Mouse (Mus musculus) thymus, adult 18-20 months (tissue): ENCODE results near the gene Gm10959.

Experiments used
- DNase-seq, 2 experiments: peaks; one replicate each; pipeline ENCODE4 v3.0.0; 2022; ENCODE audit warnings: mixed read lengths in 2 of 2

Gene Gm10959

DNA sequence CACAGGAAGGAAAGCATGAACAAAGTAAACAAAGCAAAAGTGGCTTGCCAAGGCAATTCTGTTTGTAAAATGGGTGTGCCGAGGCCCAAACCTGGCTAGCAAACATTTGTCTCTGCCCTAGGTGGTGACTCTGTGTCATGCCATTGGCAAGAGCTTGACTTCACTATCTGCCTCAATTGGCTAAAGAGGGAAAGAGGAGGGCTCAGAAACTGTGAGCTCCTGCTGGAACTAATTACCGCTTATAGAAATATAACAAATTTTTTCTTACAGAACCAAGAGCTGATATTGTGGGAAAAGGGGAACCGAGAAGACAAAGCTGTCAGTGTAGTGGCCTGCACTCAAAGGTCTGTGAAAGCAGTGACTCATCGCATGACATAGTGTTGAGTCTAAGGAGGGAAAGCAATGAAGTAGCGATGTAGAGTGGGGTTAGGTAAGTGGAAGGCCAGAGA, 30.8 kb downstream of the Gm10959 start:
- no peak for DNase-seq

DNA sequence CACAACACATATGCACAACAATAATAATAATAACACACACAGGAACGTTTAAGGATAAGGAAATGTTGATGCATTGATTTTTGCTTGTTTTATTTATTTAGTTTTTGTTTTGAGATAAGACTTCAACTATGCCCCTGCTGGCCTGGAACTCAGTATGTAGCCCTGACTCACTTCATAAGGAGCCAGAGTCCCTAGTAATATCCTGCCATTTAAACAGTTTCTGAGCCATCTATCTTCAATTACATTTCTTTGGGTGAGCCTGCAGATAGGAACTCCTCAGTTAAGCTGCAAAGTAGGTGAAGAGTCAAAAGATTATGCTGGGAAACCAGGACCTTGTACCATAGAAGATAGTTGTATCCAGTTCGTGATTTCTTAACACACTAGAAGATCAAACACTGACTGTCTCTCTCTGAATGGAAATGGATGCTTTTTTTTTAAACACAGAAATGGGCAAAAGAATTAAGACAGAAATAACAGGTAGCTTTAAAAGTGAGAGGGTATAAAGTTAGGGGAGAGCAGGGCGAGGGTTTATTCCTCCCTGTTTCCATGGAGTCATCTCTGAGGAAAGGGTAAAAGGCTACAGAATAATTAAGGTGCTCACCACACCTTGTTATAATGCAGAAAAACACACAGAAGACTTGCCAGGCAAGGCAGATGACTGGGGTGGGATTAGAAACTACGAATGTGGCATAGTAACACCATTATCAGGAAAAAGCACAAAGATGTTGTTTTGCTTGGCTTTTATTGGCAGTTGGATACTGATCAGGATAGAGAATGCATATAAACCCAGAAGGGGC, 31.5 kb downstream of the Gm10959 start:
- DNase-seq: no peak

DNA sequence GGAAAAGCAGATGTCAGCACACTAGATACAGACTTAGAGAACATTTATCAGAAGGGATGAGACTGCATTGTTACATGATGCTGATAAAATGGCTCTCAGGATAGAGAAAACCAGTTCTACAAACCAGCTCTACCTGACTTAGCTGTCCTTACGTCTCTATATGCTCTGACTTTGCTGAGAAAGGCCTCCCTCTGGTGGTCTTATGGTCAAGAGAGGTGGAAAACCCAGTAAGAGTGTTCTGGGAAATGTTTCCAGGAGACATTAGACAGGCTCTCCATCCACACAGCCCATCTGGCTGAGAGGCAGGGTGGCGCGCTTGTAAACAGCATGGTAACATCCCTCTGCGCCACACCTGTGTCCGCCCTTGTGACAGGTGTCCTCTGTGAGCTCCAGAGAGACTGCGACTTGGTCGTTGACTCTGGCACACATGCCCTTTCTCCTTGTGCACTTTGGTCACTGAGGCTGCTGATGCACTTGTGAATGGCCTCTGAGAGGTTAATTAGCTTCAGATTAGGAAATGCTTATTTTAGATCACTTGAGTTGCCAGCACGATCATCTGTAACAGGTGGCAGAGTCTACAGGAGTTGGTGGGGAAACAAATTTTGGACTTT, 40.4 kb downstream of the Gm10959 start:
- no peak for DNase-seq

DNA sequence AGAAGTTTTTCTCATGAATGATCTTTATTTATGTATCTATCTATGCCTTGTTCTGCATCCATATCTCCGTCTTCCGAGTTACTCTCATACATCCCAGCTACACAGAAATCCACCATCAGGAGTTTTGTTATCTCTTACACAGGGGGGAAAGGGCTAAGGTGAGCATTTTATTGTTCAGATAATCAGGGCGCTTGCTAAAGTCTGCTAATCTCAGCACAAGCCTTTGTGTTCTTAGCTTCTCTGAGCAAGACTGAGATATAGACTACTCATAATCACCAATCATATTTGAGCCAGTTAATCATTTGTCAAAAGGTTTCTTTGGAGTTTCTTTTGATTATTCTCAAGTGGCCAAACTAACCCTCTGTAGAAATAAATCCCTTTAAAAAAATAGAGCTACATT, 41.6 kb downstream of the Gm10959 start:
- no peak for DNase-seq

DNA sequence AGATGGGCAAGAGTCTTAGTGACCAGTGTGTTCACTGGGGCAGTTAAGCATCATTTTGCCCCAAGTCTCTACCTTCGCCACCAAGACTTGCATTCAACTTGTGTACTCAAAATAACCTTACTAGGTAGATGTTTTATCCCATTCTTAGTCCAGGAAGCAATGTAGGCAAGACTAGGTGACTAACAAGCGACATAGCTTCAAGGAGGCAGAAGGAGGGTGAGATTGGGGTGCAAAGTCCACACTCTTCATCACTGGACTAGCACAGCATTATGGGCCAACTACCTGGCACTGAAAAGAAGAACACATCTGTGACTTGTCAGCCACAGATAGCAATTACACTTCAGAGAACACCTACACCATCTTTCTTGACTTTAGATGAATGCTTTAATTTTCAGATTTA, 42.3 kb downstream of the Gm10959 start:
- no peak for DNase-seq

DNA sequence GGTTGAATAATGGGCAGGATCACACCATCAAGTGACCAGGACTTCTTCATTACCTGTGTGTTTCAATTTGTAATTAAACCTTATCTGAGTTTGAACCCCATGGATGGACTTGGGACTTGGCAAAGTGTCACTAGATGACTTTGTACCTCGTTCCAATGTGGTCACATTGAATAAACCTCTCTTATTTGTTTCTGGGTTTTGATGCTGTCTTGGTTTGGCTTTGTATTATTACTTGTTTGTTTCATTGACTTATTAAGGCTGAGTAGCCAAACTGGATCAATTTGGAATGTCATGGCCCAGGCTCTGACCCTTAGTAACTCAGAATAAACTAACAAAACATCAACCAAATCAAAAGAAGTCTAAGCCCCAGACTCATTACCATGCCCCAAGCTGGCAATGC, 47.6 kb downstream of the Gm10959 start:
- no peak for DNase-seq

DNA sequence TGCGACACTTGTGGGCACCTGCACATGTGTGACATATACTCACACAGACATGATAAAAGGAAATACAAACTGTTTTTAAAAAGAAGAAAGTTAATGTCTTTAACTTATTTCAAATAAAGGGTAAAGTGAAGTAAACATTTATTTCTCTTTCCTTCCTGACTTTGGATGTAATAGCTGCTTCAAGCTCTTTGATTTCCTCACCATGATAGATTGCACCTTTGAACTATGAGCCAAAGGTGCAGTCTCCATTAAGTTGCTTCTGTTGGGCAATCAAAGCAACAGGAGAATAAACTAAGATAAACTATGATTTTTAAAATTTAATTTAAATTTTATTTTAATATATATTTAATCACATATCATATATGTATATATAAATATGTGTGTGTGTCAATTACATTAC, 50.9 kb downstream of the Gm10959 start:
- DNase-seq: no peak

DNA sequence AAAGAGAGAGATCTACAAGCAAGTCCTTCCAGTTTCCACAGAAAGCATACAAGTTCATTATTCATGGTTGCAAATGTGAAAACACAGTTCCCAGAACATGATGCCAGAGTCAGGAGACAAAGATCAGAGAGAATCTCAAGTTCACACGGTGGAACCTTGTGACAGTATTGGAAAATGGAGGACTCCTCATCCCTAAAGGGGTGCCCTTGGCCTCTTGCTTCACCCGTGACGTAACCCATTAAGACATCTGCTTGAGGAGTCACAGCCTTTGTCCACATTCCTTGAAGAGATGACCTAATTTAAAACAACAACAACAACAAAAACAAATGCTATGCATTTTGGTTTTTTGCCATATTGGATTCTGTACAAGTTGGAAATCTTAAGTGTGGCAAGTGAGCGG, 54.1 kb downstream of the Gm10959 start:
- DNase-seq: no peak
